Comparison of ENCODE assay signal across 8 mouse cellular contexts in the genomic region with DNA sequence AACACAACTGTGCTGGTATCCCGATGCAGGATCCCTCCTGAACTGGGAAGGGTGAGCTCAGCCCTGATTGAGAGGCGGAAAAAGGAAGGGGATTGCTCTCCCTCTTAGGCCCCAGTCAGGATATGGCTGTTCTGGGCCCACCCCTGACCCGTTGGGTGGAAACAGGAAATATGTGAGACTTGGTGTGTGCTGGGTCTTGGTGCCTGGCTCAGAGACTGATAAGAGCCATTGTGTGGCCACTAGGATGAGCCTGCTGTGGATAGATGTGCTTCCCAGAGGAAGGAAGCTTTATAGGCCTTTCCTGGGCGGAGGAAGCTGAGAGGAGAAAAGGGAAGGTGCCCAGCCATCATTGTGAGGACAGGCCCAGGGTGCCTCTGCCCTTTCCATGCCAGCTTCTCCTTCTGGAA. TPM values are rescaled to one million over a fixed set of nuclear protein-coding genes. Genes with fewer than 3 reads are reported as not detected.
A peak's percentile ranks its signal among the peaks of the same experiment; 100 is the strongest.
DNase-seq lines count a peak whose midpoint lies in the region; ATAC-seq and TF ChIP-seq lines count a peak whose summit lies in the region.

No protein-coding gene starts in this region.

- H3K9ac ChIP-seq in liver, embryonic 12.5 days = no peak overlapping the region
- H3K9ac ChIP-seq in midbrain, embryonic 11.5 days (ENCODE audit: low read length) = no peak overlapping the region

- no peak for TF ChIP-seq POLR2A in bone marrow, adult 2 months (IDR thresholded peaks at IDR 0.05; ENCODE audit: borderline replicate concordance, control insufficient read depth, low read depth, low read length)

- DNase-seq in B cell, adult 2 months = peak; percentile 21 to 23
- DNase-seq in heart, postnatal 4 days = peak; percentile 60
- no peak for DNase-seq in right cerebral cortex, adult 18-20 months
- DNase-seq in gastrocnemius, adult 18-20 months (ENCODE audit: low spot score) = no peak
- DNase-seq in cerebellum, adult 9-11 months = no peak
- no peak for DNase-seq in midbrain, embryonic 11.5 days (ENCODE audit: low spot score, missing footprints)

- H3K4me3 ChIP-seq in bone marrow, adult 2 months (replicated peaks; ENCODE audit: control insufficient read depth, low read depth, low read length) = no peak overlapping the region
- no peak overlapping the region for H3K4me3 ChIP-seq in liver, embryonic 12.5 days
- H3K4me3 ChIP-seq in midbrain, embryonic 11.5 days (ENCODE audit: low read depth, low read length) = no peak overlapping the region

- no peaks in the 10 kb centered on the region for H3K9me3 ChIP-seq in liver, embryonic 12.5 days (replicated peaks)
- no peaks in the 10 kb centered on the region for H3K9me3 ChIP-seq in midbrain, embryonic 11.5 days (ENCODE audit: control insufficient read depth, low read length)

- H3K27me3 ChIP-seq in liver, embryonic 12.5 days (replicated peaks) = no peaks in the 10 kb centered on the region
- peaks cover 18% of the 10 kb centered on the region for H3K27me3 ChIP-seq in midbrain, embryonic 11.5 days (ENCODE audit: control insufficient read depth, insufficient read depth, low read length)

- ATAC-seq in liver, embryonic 12.5 days = no peak
- ATAC-seq in midbrain, embryonic 11.5 days (ENCODE audit: low FRiP score) = no peak

- no peak for TF ChIP-seq CTCF in bone marrow, adult 2 months (IDR thresholded peaks at IDR 0.05; ENCODE audit: control insufficient read depth, insufficient read depth, low read length)

- H3K36me3 ChIP-seq in liver, embryonic 12.5 days = peaks cover 8% of the 10 kb centered on the region; the same call in 1 of the 2 replicates
- no peaks in the 10 kb centered on the region for H3K36me3 ChIP-seq in midbrain, embryonic 11.5 days (ENCODE audit: control insufficient read depth, insufficient read depth, low read length)

- H3K4me1 ChIP-seq in bone marrow, adult 2 months (ENCODE audit: control insufficient read depth, insufficient read depth, low read length) = peaks cover 17% of the 10 kb centered on the region
- peaks cover 54% of the 10 kb centered on the region for H3K4me1 ChIP-seq in liver, embryonic 12.5 days
- H3K4me1 ChIP-seq in midbrain, embryonic 11.5 days (ENCODE audit: control insufficient read depth, insufficient read depth, low read length) = peaks cover 11% of the 10 kb centered on the region

- 23% methylated on average over 4 of the region's 4 CpGs for WGBS in bone marrow, adult 2 months
- 34% methylated on average over 4 of the region's 4 CpGs for WGBS in liver, embryonic 12.5 days (ENCODE audit: insufficient replicate concordance)
- 84% methylated on average over 4 of the region's 4 CpGs for WGBS in midbrain, embryonic 11.5 days

- no peak overlapping the region for H3K4me2 ChIP-seq in liver, embryonic 12.5 days
- H3K4me2 ChIP-seq in midbrain, embryonic 11.5 days = no peak overlapping the region

- H3K27ac ChIP-seq in bone marrow, adult 2 months (ENCODE audit: control insufficient read depth, insufficient read depth, low read depth, low read length, poor library complexity) = peak overlapping the region; percentile 2; the same call in 1 of the 2 replicates
- H3K27ac ChIP-seq in liver, embryonic 12.5 days = peak overlapping the region; percentile 61
- H3K27ac ChIP-seq in midbrain, embryonic 11.5 days (ENCODE audit: low read depth, low read length) = no peak overlapping the region

RNA-seq across cellular contexts. Expression of a gene that starts 1.1 kb away (rescaled TPM):
- 35.8 and 69.2 TPM in 2 replicates for polyA plus RNA-seq in bone marrow, adult 2 months (2011; ENCODE audit: insufficient read depth, insufficient read length, low replicate concordance, missing spikeins)
- 100 to 1,000 TPM; 158 to 160 TPM for total RNA-seq in heart, postnatal 4 days (2021)
- polyA plus RNA-seq in liver, embryonic 12.5 days (2016; fragmentation: Nextera tagmentation; extraction: Ambion mirVana) = 34.6 and 35.5 TPM in 2 replicates
- 10 to 100 TPM; 32.6 to 40.7 TPM for total RNA-seq in gastrocnemius, adult 18-20 months (2021)
- 9.8 and 10.2 TPM in 2 replicates for polyA plus RNA-seq in midbrain, embryonic 11.5 days (2014; fragmentation: Nextera tagmentation; extraction: Ambion mirVana)

RNA-seq across cellular contexts. Expression of a gene that starts 18.4 kb away (rescaled TPM):
- polyA plus RNA-seq in bone marrow, adult 2 months (2011; ENCODE audit: insufficient read depth, insufficient read length, low replicate concordance, missing spikeins) = 34.2 and 58.2 TPM in 2 replicates
- 10 to 100 TPM; 23.4 to 26.9 TPM for total RNA-seq in heart, postnatal 4 days (2021)
- 15.0 and 15.8 TPM in 2 replicates for polyA plus RNA-seq in liver, embryonic 12.5 days (2016; fragmentation: Nextera tagmentation; extraction: Ambion mirVana)
- 10 to 100 TPM; 24.6 to 25.0 TPM for total RNA-seq in gastrocnemius, adult 18-20 months (2021)
- 23.7 and 25.6 TPM in 2 replicates for polyA plus RNA-seq in midbrain, embryonic 11.5 days (2014; fragmentation: Nextera tagmentation; extraction: Ambion mirVana)

RNA-seq across cellular contexts. Expression of a gene that starts 29.9 kb away (rescaled TPM):
- 14.9 and 39.7 TPM in 2 replicates for polyA plus RNA-seq in bone marrow, adult 2 months (2011; ENCODE audit: insufficient read depth, insufficient read length, low replicate concordance, missing spikeins)
- total RNA-seq in heart, postnatal 4 days (2021) = 100 to 1,000 TPM; 117 to 123 TPM
- polyA plus RNA-seq in liver, embryonic 12.5 days (2016; fragmentation: Nextera tagmentation; extraction: Ambion mirVana) = 50.2 and 53.6 TPM in 2 replicates
- total RNA-seq in gastrocnemius, adult 18-20 months (2021) = 10 to 100 TPM; 50.3 to 60.6 TPM
- polyA plus RNA-seq in midbrain, embryonic 11.5 days (2014; fragmentation: Nextera tagmentation; extraction: Ambion mirVana) = 128 and 130 TPM in 2 replicates

Comparison
In these comparisons a context has a peak if more than half of its experiments do, and no peak if none do; other contexts are left out.
1. DNase-seq: peak in B cell, adult 2 months (2 of 2) and heart, postnatal 4 days (single experiment); none in right cerebral cortex, adult 18-20 months (single experiment), gastrocnemius, adult 18-20 months (single experiment), cerebellum, adult 9-11 months (single experiment) and midbrain, embryonic 11.5 days (single experiment).